Mouse (Mus musculus): ENCODE data around the gene Smarcc1. TPM values are rescaled to one million over a fixed set of nuclear protein-coding genes. Genes with fewer than 3 reads are reported as not detected.

The Smarcc1 gene
- total RNA-seq, 2 experiments from 2014 or later, result 19.8 to 23.8 TPM

DNA sequence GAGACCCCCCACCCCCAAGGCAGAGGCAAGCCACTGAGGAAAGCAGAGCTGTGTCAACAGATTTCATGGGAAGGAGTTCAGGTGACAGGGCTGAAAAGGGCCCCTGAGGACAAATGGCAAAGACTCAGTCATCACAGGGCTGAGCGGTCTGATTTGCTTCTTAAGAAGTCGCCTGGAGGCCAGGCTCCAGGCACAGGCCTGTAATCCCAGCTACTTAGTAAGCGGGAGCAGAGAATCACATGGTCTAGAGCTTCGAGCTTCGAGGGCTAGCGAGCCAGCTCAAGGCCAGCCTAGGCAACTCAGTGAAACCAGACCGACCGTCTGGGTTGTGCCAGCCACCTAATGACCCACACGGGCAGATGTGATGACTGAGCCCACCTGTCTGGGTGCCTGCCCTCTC, 147.5 kb downstream of the Smarcc1 start:
- intact Hi-C loops (cut with DNase I; ENCODE audit: low total_unique reads), result no loop called here
- no peak for DNase-seq

DNA sequence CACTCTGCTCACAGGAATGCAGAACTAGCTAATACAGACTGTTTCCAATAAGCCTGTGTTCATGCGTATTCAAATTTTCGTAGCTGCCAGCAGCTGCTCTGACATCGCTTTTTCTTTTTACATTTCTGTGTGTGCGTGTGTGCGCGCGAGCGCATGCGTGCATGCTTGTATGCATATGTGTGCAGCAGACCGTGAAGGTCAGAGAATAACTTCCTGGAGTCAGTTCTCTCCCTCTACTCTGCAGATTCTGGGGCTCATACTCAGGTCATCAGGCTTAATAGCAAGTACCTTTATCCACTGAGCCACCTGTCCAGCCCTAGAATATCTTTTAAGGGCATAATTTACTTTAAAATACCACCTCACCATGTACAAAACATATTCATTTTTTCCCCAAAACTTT, 150.9 kb downstream of the Smarcc1 start:
- intact Hi-C loops (cut with DNase I; ENCODE audit: low total_unique reads), result no loop called here
- DNase-seq, result no peak

DNA sequence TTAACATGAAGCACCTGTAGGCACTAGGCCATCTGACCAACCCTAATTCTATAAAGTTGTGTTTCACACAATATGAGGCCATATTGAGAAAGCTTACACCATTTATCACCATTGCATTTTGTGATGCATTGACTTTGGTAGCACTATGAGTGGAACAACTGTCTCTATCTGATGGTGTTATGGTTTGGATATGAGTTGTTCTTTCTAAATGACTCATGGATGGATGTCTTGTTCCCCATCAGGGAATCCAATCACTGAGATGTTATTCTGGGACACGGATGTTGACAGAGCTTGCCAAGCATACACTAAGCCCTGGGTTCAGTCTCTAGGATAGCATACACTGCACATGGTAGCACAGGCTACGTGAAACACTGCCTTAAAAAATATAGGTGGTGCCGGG, 154.8 kb downstream of the Smarcc1 start:
- no peak for DNase-seq
- intact Hi-C loops (cut with DNase I; ENCODE audit: low total_unique reads), result no loop called here

DNA sequence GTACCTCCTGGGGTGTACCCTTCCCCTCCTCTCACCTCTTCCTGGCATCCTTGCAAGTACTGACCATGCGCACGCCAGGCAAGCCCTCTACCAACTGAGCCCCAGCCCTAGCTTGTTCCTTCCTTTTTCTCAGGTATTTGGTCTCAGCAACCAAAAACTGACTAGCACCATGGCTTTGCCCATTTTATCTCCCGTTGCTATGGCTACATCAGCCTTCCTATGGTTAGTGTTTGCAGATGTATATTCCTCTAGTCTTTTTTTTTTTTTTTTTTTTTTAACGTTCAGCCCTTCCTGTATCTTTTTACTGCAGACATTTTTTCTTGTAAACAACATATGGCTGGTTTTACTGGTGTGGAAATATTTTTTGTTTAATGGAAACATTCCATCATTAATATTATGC, 156.0 kb downstream of the Smarcc1 start:
- intact Hi-C loops (cut with DNase I; ENCODE audit: low total_unique reads), result no loop called here
- no peak for DNase-seq

DNA sequence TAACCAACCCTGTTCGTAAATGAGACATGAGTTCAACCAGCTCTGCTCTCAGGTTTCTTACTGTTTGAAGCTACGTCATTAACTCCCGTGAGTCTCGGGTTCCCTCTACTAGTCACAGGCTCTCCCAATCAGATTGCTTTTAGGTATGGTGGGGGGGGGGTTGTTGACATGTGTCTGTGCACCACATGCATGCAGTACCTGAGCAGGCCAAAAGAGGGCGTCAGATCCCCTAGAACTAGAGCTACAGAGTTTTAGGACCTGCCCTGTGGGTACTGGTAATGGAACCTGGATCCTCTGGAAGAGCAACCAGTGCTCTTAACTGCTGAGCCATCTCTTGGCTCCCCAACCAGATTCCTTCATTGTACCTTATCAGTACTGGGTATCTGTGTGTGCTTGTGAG, 158.4 kb downstream of the Smarcc1 start:
- DNase-seq, result no peak
- intact Hi-C loops (cut with DNase I; ENCODE audit: low total_unique reads), result no loop called here

DNA sequence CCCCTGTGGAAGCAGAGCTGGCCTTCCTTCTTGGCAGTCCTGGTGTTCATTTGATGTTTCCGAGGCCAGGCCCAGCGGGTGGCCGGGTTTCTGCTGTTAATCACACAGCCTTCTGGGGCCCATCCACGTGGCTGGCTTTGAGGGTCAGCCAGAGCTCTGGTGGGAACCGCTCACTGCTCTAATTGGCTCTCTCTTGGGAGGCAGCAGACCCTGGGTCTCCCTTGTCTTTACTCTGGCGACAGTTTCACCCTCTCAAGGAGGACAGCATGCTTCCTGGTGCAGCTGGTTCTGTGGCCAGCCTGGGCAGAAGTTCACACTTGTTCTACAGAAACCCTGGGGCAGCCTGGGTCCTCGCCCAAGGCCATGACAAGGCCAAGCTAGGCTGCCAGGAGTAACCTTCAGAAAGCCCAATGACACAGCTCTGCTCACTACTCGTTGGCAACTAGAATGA, 159.9 kb downstream of the Smarcc1 start:
- DNase-seq, result no peak
- intact Hi-C loops (cut with DNase I; ENCODE audit: low total_unique reads), result no loop called here

DNA sequence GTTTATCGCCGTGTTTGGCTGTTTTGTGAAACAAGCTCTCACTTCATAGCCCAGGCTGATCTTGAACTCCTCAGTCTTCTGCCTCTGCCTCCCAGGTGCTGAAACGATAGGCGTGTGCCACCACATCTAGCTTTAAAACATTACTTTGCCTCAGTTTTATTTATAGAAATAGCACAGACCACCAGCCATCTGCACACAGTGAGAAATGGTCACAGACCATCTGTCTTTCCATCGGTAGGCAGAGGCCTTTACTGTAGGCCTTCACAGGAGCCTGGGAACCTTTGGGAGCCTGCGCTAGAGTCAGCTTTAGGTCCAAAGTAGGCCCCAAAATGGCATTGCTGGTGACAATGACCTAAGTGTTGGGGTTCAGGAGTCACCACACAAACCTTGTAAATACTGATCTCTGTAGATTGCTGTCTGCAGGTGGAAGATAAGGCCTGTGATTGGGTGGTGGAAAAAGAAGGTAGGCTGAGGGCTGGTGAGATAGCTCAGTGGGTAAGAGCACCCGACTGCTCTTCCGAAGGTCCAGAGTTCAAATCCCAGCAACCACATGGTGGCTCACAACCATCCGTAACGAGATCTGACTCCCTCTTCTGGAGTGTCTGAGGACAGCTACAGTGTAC, 166.7 kb downstream of the Smarcc1 start:
- intact Hi-C loops (cut with DNase I; ENCODE audit: low total_unique reads), result no loop called here
- DNase-seq, result no peak

DNA sequence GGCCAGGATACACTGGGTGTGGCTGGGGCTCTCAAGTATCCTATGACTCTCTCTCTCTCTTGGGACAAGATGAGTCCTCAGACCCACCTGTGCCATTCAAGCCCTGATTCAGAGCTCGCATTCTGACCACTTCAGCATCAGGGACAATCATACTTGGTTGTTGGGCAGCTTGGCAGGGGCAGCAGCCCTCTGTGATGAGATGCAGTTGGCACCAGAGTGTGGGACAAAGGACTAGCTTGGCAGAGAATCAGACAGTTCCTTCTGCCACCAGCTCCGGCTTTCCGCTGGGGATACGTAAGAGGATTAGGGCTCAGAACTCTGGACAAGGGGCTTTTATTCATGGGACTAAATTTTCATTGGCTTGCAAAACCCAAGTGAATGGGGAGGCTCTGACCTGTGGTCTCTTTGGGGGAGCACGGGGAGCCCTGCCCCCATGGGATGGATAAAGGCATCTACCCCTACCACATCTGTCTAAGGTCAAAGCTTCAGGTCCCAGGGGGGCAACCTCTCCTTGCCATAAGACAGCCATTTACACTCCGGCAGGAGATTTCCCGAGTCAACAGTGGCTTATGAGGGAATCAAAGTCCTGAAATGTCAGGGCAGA, 169.9 kb downstream of the Smarcc1 start:
- no peak for DNase-seq
- intact Hi-C loops (cut with DNase I; ENCODE audit: low total_unique reads), result no loop called here

Small RNAs within 50 kb of the gene (microRNA-seq; reads per million reads assigned to microRNA genes)
- 22.9 to 90.7 reads per million in 2 experiments for gene Mir6236

Other genes with a start within 250 kb of the Smarcc1 start
- 1 to 10 TPM; 3.9 to 4.8 TPM for gene Cdc25a, start 242.1 kb upstream of the Smarcc1 start, total RNA-seq (2021)
- gene Map4, start 186.2 kb upstream of the Smarcc1 start, total RNA-seq (2021), result 100 to 1,000 TPM; 451 to 486 TPM
- gene Dhx30, start 122 bp downstream of the Smarcc1 start, total RNA-seq (2021), result 10 to 100 TPM; 31.6 to 39.8 TPM
- under 1 TPM; 0.43 to 0.58 TPM for gene Cspg5, start 126.1 kb downstream of the Smarcc1 start, total RNA-seq (2021)
- gene Elp6, start 187.5 kb downstream of the Smarcc1 start, total RNA-seq (2021), result 1 to 10 TPM; 2.5 to 3.9 TPM
- gene Scap, start 215.6 kb downstream of the Smarcc1 start, total RNA-seq (2021), result 10 to 100 TPM; 24.1 to 26.1 TPM